Mouse (Mus musculus) megakaryocyte, embryonic 14.5 days (primary cell): ENCODE results near the gene Pitpnc1. TPM values are rescaled to one million over a fixed set of nuclear protein-coding genes. Genes with fewer than 3 reads are reported as not detected.

Source experiments
- H3K27me3 ChIP-seq: replicated peaks from 2 replicates; pipeline ENCODE3; 2012; ENCODE audit warnings: inconsistent platforms
- H3K36me3 ChIP-seq: replicated peaks from 2 replicates; pipeline ENCODE3; 2012; ENCODE audit warnings: low read length, inconsistent platforms, mixed read lengths
- H3K4me1 ChIP-seq: 2 replicates; pipeline ENCODE4 v1.6.1; 2012; ENCODE audit warnings: inconsistent platforms
- H3K4me3 ChIP-seq: replicated peaks from 2 replicates; pipeline ENCODE3; 2012; ENCODE audit warnings: moderate library complexity, mild to moderate bottlenecking, inconsistent platforms
- H3K9me3 ChIP-seq: 2 replicates; pipeline ENCODE4 v1.6.1; 2012; ENCODE audit warnings: inconsistent platforms
- FLI1 ChIP-seq: IDR thresholded peaks from 2 replicates; pipeline ENCODE4 v1.6.1; 2012; ENCODE audit warnings: low read length, inconsistent platforms, mixed read lengths
- GATA1 ChIP-seq: IDR thresholded peaks from 3 replicates; pipeline ENCODE4 v1.6.1; 2012; ENCODE audit warnings: mixed read lengths, low read length, inconsistent platforms, borderline replicate concordance
- polyA plus RNA-seq: library from polyadenylated mRNA; stranded (reverse); fragments of >175 nt; gene quantifications from 2 replicates; pipeline ENCODE4 v1.2.3, GENCODE M21; 2012; ENCODE audit warnings: low replicate concordance; ENCODE audit not compliant: insufficient read depth

Gene Pitpnc1
- polyA plus RNA-seq, 1 experiment, result 5.1 TPM

- peaks cover 24% of the 10 kb centered on the region for H3K4me1 ChIP-seq
- no peak overlapping the region for H3K4me3 ChIP-seq
- peaks cover 7% of the 10 kb centered on the region for H3K36me3 ChIP-seq
- TF ChIP-seq GATA1, result no peak
- no peaks in the 10 kb centered on the region for H3K9me3 ChIP-seq
- no peaks in the 10 kb centered on the region for H3K27me3 ChIP-seq
Observed at GRCm38 (mm10) chr11:107365938-107366712, 104.4 kb downstream of the Pitpnc1 start.

GRCm38 (mm10) chr11:107358695-107359094 lies 111.8 kb downstream of the Pitpnc1 start:
- Histone ChIP-seq H3K4me1 (peaks cover 50% of the 10 kb centered on the region), H3K27me3 (no peaks in the 10 kb centered on the region), H3K36me3 (peaks cover 38% of the 10 kb centered on the region), H3K4me3 (no peak overlapping the region), H3K9me3 (no peaks in the 10 kb centered on the region)
- TF ChIP-seq GATA1 (no peak), FLI1 (no peak)

GRCm38 (mm10) chr11:107356224-107356623 lies 114.3 kb downstream of the Pitpnc1 start:
- Histone ChIP-seq H3K27me3 (no peaks in the 10 kb centered on the region), H3K4me3 (no peak overlapping the region), H3K36me3 (peaks cover 54% of the 10 kb centered on the region), H3K4me1 (peaks cover 54% of the 10 kb centered on the region), H3K9me3 (no peaks in the 10 kb centered on the region)
- TF ChIP-seq GATA1 (no peak), FLI1 (no peak)

- Histone ChIP-seq H3K4me3 (no peak overlapping the region), H3K27me3 (no peaks in the 10 kb centered on the region), H3K9me3 (no peaks in the 10 kb centered on the region), H3K4me1 (peaks cover 51% of the 10 kb centered on the region), H3K36me3 (peaks cover 54% of the 10 kb centered on the region)
- TF ChIP-seq FLI1 (no peak), GATA1 (no peak)
Observed at GRCm38 (mm10) chr11:107355526-107355925, 115.0 kb downstream of the Pitpnc1 start.

- Histone ChIP-seq H3K36me3 (peaks cover 63% of the 10 kb centered on the region), H3K9me3 (no peaks in the 10 kb centered on the region), H3K4me3 (no peak overlapping the region), H3K27me3 (no peaks in the 10 kb centered on the region), H3K4me1 (peaks cover 56% of the 10 kb centered on the region)
- TF ChIP-seq FLI1 (no peak), GATA1 (no peak)
Observed at GRCm38 (mm10) chr11:107354499-107355143, 115.9 kb downstream of the Pitpnc1 start.

GRCm38 (mm10) chr11:107352596-107352995 lies 117.9 kb downstream of the Pitpnc1 start:
- no peaks in the 10 kb centered on the region for H3K27me3 ChIP-seq
- H3K36me3 ChIP-seq, result peaks cover 60% of the 10 kb centered on the region
- TF ChIP-seq GATA1 (no peak), FLI1 (no peak)
- H3K4me3 ChIP-seq, result no peak overlapping the region
- H3K4me1 ChIP-seq, result peaks cover 57% of the 10 kb centered on the region
- H3K9me3 ChIP-seq, result no peaks in the 10 kb centered on the region

- peaks cover 54% of the 10 kb centered on the region for H3K36me3 ChIP-seq
- H3K9me3 ChIP-seq, result no peaks in the 10 kb centered on the region
- no peak overlapping the region for H3K4me3 ChIP-seq
- no peaks in the 10 kb centered on the region for H3K27me3 ChIP-seq
- peaks cover 43% of the 10 kb centered on the region for H3K4me1 ChIP-seq
- no peak for TF ChIP-seq GATA1
- TF ChIP-seq FLI1, result no peak
Observed at GRCm38 (mm10) chr11:107349756-107350155, 120.7 kb downstream of the Pitpnc1 start.

GRCm38 (mm10) chr11:107343031-107343430 lies 127.5 kb downstream of the Pitpnc1 start:
- no peaks in the 10 kb centered on the region for H3K27me3 ChIP-seq
- H3K9me3 ChIP-seq, result peaks cover 4% of the 10 kb centered on the region; the same call in 1 of the 2 replicates
- H3K36me3 ChIP-seq, result peaks cover 37% of the 10 kb centered on the region
- no peak overlapping the region for H3K4me3 ChIP-seq
- TF ChIP-seq GATA1, result no peak
- no peak for TF ChIP-seq FLI1
- H3K4me1 ChIP-seq, result peaks cover 62% of the 10 kb centered on the region

GRCm38 (mm10) chr11:107342432-107342831 lies 128.1 kb downstream of the Pitpnc1 start:
- no peak for TF ChIP-seq FLI1
- no peak for TF ChIP-seq GATA1
- Histone ChIP-seq H3K4me3 (no peak overlapping the region), H3K9me3 (peaks cover 4% of the 10 kb centered on the region; the same call in 1 of the 2 replicates), H3K36me3 (peaks cover 43% of the 10 kb centered on the region), H3K27me3 (no peaks in the 10 kb centered on the region), H3K4me1 (peaks cover 60% of the 10 kb centered on the region)

GRCm38 (mm10) chr11:107341293-107341692 lies 129.2 kb downstream of the Pitpnc1 start:
- TF ChIP-seq FLI1 (no peak), GATA1 (no peak)
- Histone ChIP-seq H3K4me1 (peaks cover 56% of the 10 kb centered on the region), H3K4me3 (peak overlapping the region; percentile 46)

GRCm38 (mm10) chr11:107340793-107341192 lies 129.7 kb downstream of the Pitpnc1 start:
- peaks cover 59% of the 10 kb centered on the region for H3K4me1 ChIP-seq
- peaks cover 4% of the 10 kb centered on the region; the same call in 1 of the 2 replicates for H3K9me3 ChIP-seq
- TF ChIP-seq GATA1 (no peak), FLI1 (no peak)
- H3K27me3 ChIP-seq, result no peaks in the 10 kb centered on the region
- H3K36me3 ChIP-seq, result peaks cover 55% of the 10 kb centered on the region
- H3K4me3 ChIP-seq, result no peak overlapping the region

More at GRCm38 (mm10) chr11:107341293-107341692, 129.2 kb downstream of the Pitpnc1 start:
- no peaks in the 10 kb centered on the region for H3K27me3 ChIP-seq
- peaks cover 4% of the 10 kb centered on the region; the same call in 1 of the 2 replicates for H3K9me3 ChIP-seq
- H3K36me3 ChIP-seq, result peaks cover 54% of the 10 kb centered on the region
